Mouse (Mus musculus) monocyte, adult 5-6 weeks (primary cell): ENCODE results near the gene Dnah3. TPM values are rescaled to one million over a fixed set of nuclear protein-coding genes. Genes with fewer than 3 reads are reported as not detected.

Experiments used
- ATAC-seq: fragments of 153-309, 156-312 bp; replicated peaks from 2 replicates; pipeline ENCODE4 v1.8.0; 2017; ENCODE audit warnings: mild to moderate bottlenecking; ENCODE audit not compliant: low TSS enrichment, insufficient number of reproducible peaks, severe bottlenecking, poor library complexity, low FRiP score
- total RNA-seq: library from RNA; stranded (forward); fragments of 200-1000, 200-491, 200-594 nt; gene quantifications from 3 replicates; pipeline ENCODE4 v1.2.3, GENCODE M21; 2017

Gene Dnah3
- total RNA-seq, 1 experiment from 2014 or later = not detected

GRCm38 (mm10) chr7:119961107-119961506 is 134.0 kb downstream of the Dnah3 start:
- ATAC-seq = no peak

- ATAC-seq = no peak
Measured at GRCm38 (mm10) chr7:119960546-119960945, 134.5 kb downstream of the Dnah3 start.

GRCm38 (mm10) chr7:119960006-119960405 is 135.1 kb downstream of the Dnah3 start:
- no peak for ATAC-seq

- ATAC-seq = no peak
Measured at GRCm38 (mm10) chr7:119959491-119959890, 135.6 kb downstream of the Dnah3 start.

GRCm38 (mm10) chr7:119959091-119959490 is 136.0 kb downstream of the Dnah3 start:
- ATAC-seq = no peak

- ATAC-seq = no peak
Measured at GRCm38 (mm10) chr7:119957421-119957820, 137.7 kb downstream of the Dnah3 start.

- no peak for ATAC-seq
Measured at GRCm38 (mm10) chr7:119954047-119954446, 141.0 kb downstream of the Dnah3 start.

- ATAC-seq = no peak
Measured at GRCm38 (mm10) chr7:119941569-119941968, 153.5 kb downstream of the Dnah3 start.

- no peak for ATAC-seq
Measured at GRCm38 (mm10) chr7:119937036-119937435, 158.0 kb downstream of the Dnah3 start.

- ATAC-seq = no peak
Measured at GRCm38 (mm10) chr7:119936321-119936720, 158.8 kb downstream of the Dnah3 start.

- ATAC-seq = no peak
Measured at GRCm38 (mm10) chr7:119928783-119929440, 166.2 kb downstream of the Dnah3 start.

GRCm38 (mm10) chr7:119921054-119921453 is 174.0 kb downstream of the Dnah3 start:
- ATAC-seq = no peak

GRCm38 (mm10) chr7:119920457-119920856 is 174.6 kb downstream of the Dnah3 start:
- no peak for ATAC-seq

GRCm38 (mm10) chr7:119911727-119912126 is 183.4 kb downstream of the Dnah3 start:
- no peak for ATAC-seq

GRCm38 (mm10) chr7:119906523-119907215 is 188.4 kb downstream of the Dnah3 start:
- no peak for ATAC-seq

- ATAC-seq = no peak
Measured at GRCm38 (mm10) chr7:119899386-119900057, 195.6 kb downstream of the Dnah3 start.

GRCm38 (mm10) chr7:119898247-119898856 is 196.7 kb downstream of the Dnah3 start:
- no peak for ATAC-seq

GRCm38 (mm10) chr7:119897521-119898109 is 197.5 kb downstream of the Dnah3 start:
- no peak for ATAC-seq
